Mouse (Mus musculus): Measurements from ENCODE around the gene Tpm3.

The Tpm3 gene

GRCm38 (mm10) chr3:90136660-90137059 is 64.2 kb downstream of the Tpm3 start:
- WGBS: 46% methylated on average over 13 of the region's 13 CpGs

GRCm38 (mm10) chr3:90137606-90138005 is 65.2 kb downstream of the Tpm3 start:
- WGBS: 63% methylated on average over 1 of the region's 1 CpGs

- WGBS: 92% methylated on average over 3 of the region's 3 CpGs
Observed at GRCm38 (mm10) chr3:90139962-90140361, 67.5 kb downstream of the Tpm3 start.

DNA sequence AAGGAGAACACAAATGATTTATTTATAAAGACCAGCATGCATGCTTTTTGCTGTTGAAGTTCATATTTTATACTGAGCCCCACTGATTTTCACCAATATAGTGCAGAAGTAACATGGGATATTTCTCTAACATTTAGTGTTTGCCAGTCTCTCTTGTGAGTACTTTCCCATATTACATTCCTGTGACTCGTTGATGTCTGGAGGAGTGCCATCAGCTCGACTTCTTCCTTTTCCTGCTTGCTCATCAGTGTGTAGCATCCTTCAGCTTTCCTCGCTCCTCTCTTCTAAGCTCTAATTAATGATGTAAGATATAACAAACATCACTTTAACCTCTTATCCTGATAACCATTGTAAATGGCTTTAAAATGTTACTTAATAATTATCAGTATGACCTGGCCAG is 73.0 kb downstream of the Tpm3 start:
- 50% methylated on average over 3 of the region's 3 CpGs for WGBS

- WGBS: 89% methylated on average over 1 of the region's 1 CpGs
Observed at GRCm38 (mm10) chr3:90146651-90147050, 74.2 kb downstream of the Tpm3 start.
